Mouse (Mus musculus): ENCODE measurements at regions not wholly inside any gene's neighbourhood (a gene's known extent, or its start where the extent isn't known, plus 50 kb on each side); places are given as distances from the start of the nearest gene placed in this dataset.

GRCm38 (mm10) chr4:31833828-31834227, 130.1 kb upstream of the Map3k7 start:
- TF ChIP-seq POLR2A (IDR thresholded peaks at IDR 0.05; ENCODE audit: insufficient read length, low read depth) (no peak), SRF (IDR thresholded peaks at IDR 0.05; ENCODE audit: control insufficient read depth, insufficient read length, low read depth) (no peak), POLR2AphosphoS2 (IDR thresholded peaks at IDR 0.05; ENCODE audit: insufficient read length, low read depth) (no peak), E2F4 (IDR thresholded peaks at IDR 0.05; ENCODE audit: insufficient read depth) (no peak), MAX (IDR thresholded peaks at IDR 0.05; ENCODE audit: low read depth) (no peak), USF1 (IDR thresholded peaks at IDR 0.05; ENCODE audit: low read depth) (no peak), TCF3 (IDR thresholded peaks at IDR 0.05; ENCODE audit: insufficient read length, low read depth) (no peak), MYOD1 (IDR thresholded peaks at IDR 0.05; ENCODE audit: control insufficient read depth in 1 of 3, insufficient read length in 2 of 3, low read depth in 2 of 3) (no peak), MYOG (IDR thresholded peaks at IDR 0.05; ENCODE audit: control insufficient read depth in 1 of 3, insufficient read depth in 1 of 3, insufficient read length in 2 of 3, low read depth in 2 of 3) (no peak), REST (IDR thresholded peaks at IDR 0.05; ENCODE audit: insufficient read depth, insufficient read length) (no peak), CEBPB (IDR thresholded peaks at IDR 0.05; ENCODE audit: insufficient read depth, poor library complexity, severe bottlenecking) (no peak), TCF12 (IDR thresholded peaks at IDR 0.05; ENCODE audit: insufficient read depth, poor library complexity, severe bottlenecking) (no peak)
